Mouse (Mus musculus): Measurements from ENCODE around the gene Slc16a5. TPM values are rescaled to one million over a fixed set of nuclear protein-coding genes. Genes with fewer than 3 reads are reported as not detected.

Gene Slc16a5
- polyA plus RNA-seq (2012; fragmentation: generic; extraction: Trizol), result 0.10 TPM

DNA sequence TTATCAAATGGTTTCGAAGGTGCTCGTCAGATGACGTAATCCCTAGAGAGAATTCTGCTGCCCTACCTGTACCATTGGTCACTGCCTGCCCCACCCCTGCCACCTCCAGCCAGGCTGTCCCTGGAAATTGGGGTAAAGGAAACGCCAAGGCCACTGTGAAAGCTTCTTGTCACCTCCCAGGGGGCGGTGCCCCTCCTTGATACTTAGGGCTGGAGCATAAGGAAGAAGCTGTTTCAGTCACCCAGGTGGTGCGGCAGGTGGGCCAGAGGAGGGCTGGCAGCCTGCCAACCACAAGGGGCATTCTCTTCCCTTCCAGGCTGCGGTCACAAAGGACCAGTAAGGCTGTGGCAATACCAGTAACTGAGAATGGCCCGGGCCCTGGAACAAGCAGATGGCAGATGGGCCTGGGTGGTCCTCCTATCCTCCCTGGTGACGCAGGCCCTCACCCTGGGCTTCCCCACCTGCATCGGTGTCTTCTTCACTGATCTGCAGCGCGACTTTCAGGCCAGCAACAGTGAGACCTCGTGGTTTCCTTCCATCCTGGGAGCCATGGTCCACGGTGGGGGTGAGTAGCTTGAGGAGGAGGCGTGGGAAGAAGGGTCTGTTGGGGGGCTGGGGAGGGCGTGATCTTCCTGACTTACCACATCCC, at the start of gene Slc16a5:
Slc16a5 (plus strand) TSS at position 232 of the 649 bp plus-strand sequence.
- no peak within 1 kb of the TSS for H3K4me3 ChIP-seq
- TF ChIP-seq POLR2AphosphoS2 (IDR thresholded peaks at IDR 0.05; ENCODE audit: insufficient read length, low read depth) (no peak), CEBPB (IDR thresholded peaks at IDR 0.05; ENCODE audit: insufficient read depth, poor library complexity, severe bottlenecking) (no peak), REST (IDR thresholded peaks at IDR 0.05; ENCODE audit: insufficient read depth, insufficient read length) (no peak), E2F4 (IDR thresholded peaks at IDR 0.05; ENCODE audit: insufficient read depth) (no peak), TCF12 (IDR thresholded peaks at IDR 0.05; ENCODE audit: insufficient read depth, poor library complexity, severe bottlenecking) (no peak), MAX (IDR thresholded peaks at IDR 0.05; ENCODE audit: low read depth) (no peak), TCF3 (IDR thresholded peaks at IDR 0.05; ENCODE audit: insufficient read length, low read depth) (no peak), USF1 (IDR thresholded peaks at IDR 0.05; ENCODE audit: low read depth) (no peak), MYOG (IDR thresholded peaks at IDR 0.05; ENCODE audit: control insufficient read depth in 1 of 3, insufficient read depth in 1 of 3, insufficient read length in 2 of 3, low read depth in 2 of 3) (no peak), SRF (IDR thresholded peaks at IDR 0.05; ENCODE audit: control insufficient read depth, insufficient read length, low read depth) (no peak), MYOD1 (IDR thresholded peaks at IDR 0.05; ENCODE audit: control insufficient read depth in 1 of 3, insufficient read length in 2 of 3, low read depth in 2 of 3) (no peak), POLR2A (IDR thresholded peaks at IDR 0.05; ENCODE audit: insufficient read length, low read depth) (no peak)
- H3K36me3 ChIP-seq (ENCODE audit: control insufficient read depth, insufficient read depth), result no peaks in the 10 kb centered on the region
- H3K79me2 ChIP-seq (ENCODE audit: control insufficient read depth, insufficient read depth), result no peaks in the 10 kb centered on the region
- no peak within 1 kb of the TSS for H3K4me2 ChIP-seq (ENCODE audit: low read depth)
- peaks cover 15% of the 10 kb centered on the region for H3K27me3 ChIP-seq (ENCODE audit: control insufficient read depth, insufficient read depth, insufficient read length)
- no peak within 1 kb of the TSS for H3ac ChIP-seq (ENCODE audit: control insufficient read depth, insufficient read length)

DNA sequence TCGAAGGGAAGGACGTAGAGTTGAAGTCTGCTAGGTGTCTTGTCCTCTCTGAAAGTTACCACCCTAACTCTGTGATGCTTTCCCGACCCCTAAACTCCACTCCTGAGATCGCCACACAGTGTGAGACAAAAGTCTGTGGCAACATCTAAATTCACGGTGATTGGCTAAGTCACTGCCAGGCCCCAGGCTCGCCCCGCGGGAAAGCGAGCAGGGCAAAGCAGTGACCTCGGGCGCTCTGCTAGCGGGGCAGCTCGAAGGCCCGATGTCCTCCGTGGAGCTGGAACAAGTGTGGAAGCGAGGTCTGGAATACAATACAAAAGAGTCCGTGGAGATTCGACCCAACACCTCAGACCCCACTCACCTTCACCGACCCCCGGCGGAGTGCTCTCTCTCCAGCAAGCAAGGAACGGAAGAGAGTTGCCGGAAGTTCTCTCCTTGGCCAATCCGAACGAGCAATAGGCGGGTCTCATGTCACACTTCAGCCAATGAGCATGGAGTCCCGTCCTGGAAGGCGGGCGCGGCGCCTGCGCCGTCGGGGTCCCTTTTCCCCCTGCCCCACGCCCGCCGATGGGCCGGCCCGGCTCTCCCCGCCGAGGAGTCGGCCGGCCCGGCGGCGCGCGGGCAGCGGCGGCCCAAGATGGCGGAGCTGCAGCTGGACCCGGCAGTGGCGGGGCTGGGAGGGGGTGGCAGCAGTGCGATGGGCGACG, 42.6 kb upstream of the Slc16a5 start, which contains the start of the genes Atp5h and Kctd2:
Atp5h (minus strand) TSS at position 432 of the 707 bp plus-strand sequence.
Kctd2 (plus strand) TSS at position 598 of the 707 bp plus-strand sequence.
- Histone ChIP-seq H3K36me3 (ENCODE audit: control insufficient read depth, insufficient read depth) (peaks cover 5% of the 10 kb centered on the region), H3K4me2 (ENCODE audit: low read depth) (peak within 1 kb of the TSS; percentile 98)
- peak; percentile 84 for TF ChIP-seq POLR2A (IDR thresholded peaks at IDR 0.05; ENCODE audit: insufficient read length, low read depth)
- peak; percentile 45 for TF ChIP-seq USF1 (IDR thresholded peaks at IDR 0.05; ENCODE audit: low read depth)
- TF ChIP-seq SRF (IDR thresholded peaks at IDR 0.05; ENCODE audit: control insufficient read depth, insufficient read length, low read depth), result no peak
- no peak for TF ChIP-seq MYOG (IDR thresholded peaks at IDR 0.05; ENCODE audit: control insufficient read depth in 1 of 3, insufficient read depth in 1 of 3, insufficient read length in 2 of 3, low read depth in 2 of 3)

DNA sequence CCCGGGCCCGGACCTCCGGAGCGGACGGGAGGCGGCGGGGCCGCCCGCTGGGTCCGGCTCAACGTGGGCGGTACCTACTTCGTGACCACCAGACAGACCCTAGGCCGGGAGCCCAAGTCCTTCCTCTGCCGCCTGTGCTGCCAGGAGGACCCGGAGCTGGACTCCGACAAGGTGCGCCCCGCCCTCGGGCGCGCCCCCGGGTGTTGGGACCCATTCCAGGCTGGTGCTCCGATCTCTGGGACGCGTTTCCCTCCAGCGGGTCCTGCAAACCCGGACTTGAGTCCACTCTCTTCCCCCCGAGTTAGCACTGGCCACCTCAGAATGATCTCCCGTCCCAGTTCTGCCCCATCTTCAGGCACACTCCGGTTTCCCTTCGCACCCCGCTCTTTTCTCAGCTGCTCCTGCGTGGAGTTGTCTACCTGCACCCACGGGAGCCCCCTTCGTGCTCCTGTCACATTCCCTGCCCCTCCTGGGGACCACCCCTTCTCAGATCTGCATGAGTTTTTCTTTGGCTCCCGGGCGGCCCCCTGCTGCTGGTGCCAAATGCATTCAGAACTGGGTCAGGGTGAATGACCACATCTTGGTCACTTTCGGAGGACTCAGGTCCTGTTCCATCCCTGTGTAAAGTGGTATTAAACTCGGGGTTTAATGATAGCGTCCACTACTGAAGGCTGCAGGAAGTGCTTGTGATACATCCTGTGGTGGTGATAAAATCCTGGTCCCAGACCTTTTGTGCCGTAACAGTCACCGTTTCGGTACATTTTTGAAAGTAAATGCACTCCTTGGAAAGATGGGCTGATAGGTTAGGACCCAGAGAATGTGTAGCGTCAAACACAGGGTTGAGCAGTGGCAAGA, 41.7 kb upstream of the Slc16a5 start:
- Histone ChIP-seq H3K36me3 (ENCODE audit: control insufficient read depth, insufficient read depth) (peaks cover 5% of the 10 kb centered on the region), H3ac (ENCODE audit: control insufficient read depth, insufficient read length) (peak overlapping the region; percentile 78), H3K4me2 (ENCODE audit: low read depth) (peak overlapping the region; percentile 98), H3K4me3 (peak overlapping the region; percentile 71), H3K79me2 (ENCODE audit: control insufficient read depth, insufficient read depth) (peaks cover 33% of the 10 kb centered on the region), H3K27me3 (ENCODE audit: control insufficient read depth, insufficient read depth, insufficient read length) (no peaks in the 10 kb centered on the region)
- no peak for TF ChIP-seq USF1 (IDR thresholded peaks at IDR 0.05; ENCODE audit: low read depth)

More for the DNA sequence above, 42.6 kb upstream of the Slc16a5 start, which contains the start of the genes Atp5h and Kctd2:
- H3K27me3 ChIP-seq (ENCODE audit: control insufficient read depth, insufficient read depth, insufficient read length), result no peaks in the 10 kb centered on the region
- H3K79me2 ChIP-seq (ENCODE audit: control insufficient read depth, insufficient read depth), result peaks cover 33% of the 10 kb centered on the region
- peak within 1 kb of the TSS; percentile 78 for H3ac ChIP-seq (ENCODE audit: control insufficient read depth, insufficient read length)
- peak within 1 kb of the TSS; percentile 71 for H3K4me3 ChIP-seq

DNA sequence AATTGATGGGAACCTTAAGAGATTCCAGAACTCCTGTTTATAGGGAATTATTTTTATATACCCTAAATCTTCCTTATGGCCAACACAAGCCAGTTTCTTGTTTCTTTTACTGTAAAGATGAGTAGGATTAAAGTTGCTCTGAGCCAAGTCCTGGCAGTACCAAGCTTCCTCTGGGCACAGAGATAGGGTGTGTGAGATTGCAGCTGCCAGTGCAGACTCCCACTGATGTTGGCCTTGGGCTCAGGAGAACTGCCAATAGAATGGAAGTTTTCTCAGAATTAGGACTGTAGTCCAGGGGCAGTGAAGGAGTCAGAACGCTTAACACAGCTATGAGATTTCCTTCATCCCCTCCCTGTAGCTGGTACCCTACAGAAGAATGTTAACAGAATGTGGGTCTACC, 40.9 kb upstream of the Slc16a5 start:
- Histone ChIP-seq H3K79me2 (ENCODE audit: control insufficient read depth, insufficient read depth) (peaks cover 33% of the 10 kb centered on the region), H3K4me2 (ENCODE audit: low read depth) (peak overlapping the region; percentile 98), H3ac (ENCODE audit: control insufficient read depth, insufficient read length) (no peak overlapping the region), H3K36me3 (ENCODE audit: control insufficient read depth, insufficient read depth) (peaks cover 6% of the 10 kb centered on the region), H3K4me3 (peak overlapping the region; percentile 71), H3K27me3 (ENCODE audit: control insufficient read depth, insufficient read depth, insufficient read length) (no peaks in the 10 kb centered on the region)
- TF ChIP-seq POLR2AphosphoS2 (IDR thresholded peaks at IDR 0.05; ENCODE audit: insufficient read length, low read depth) (no peak), REST (IDR thresholded peaks at IDR 0.05; ENCODE audit: insufficient read depth, insufficient read length) (no peak), POLR2A (IDR thresholded peaks at IDR 0.05; ENCODE audit: insufficient read length, low read depth) (no peak), CEBPB (IDR thresholded peaks at IDR 0.05; ENCODE audit: insufficient read depth, poor library complexity, severe bottlenecking) (no peak), E2F4 (IDR thresholded peaks at IDR 0.05; ENCODE audit: insufficient read depth) (no peak), TCF12 (IDR thresholded peaks at IDR 0.05; ENCODE audit: insufficient read depth, poor library complexity, severe bottlenecking) (no peak), USF1 (IDR thresholded peaks at IDR 0.05; ENCODE audit: low read depth) (no peak), MYOD1 (IDR thresholded peaks at IDR 0.05; ENCODE audit: control insufficient read depth in 1 of 3, insufficient read length in 2 of 3, low read depth in 2 of 3) (no peak), MAX (IDR thresholded peaks at IDR 0.05; ENCODE audit: low read depth) (no peak), MYOG (IDR thresholded peaks at IDR 0.05; ENCODE audit: control insufficient read depth in 1 of 3, insufficient read depth in 1 of 3, insufficient read length in 2 of 3, low read depth in 2 of 3) (no peak), TCF3 (IDR thresholded peaks at IDR 0.05; ENCODE audit: insufficient read length, low read depth) (no peak), SRF (IDR thresholded peaks at IDR 0.05; ENCODE audit: control insufficient read depth, insufficient read length, low read depth) (no peak)

Measured in myocyte (in vitro differentiated cells).